Mouse (Mus musculus) MEL (cell line): ENCODE measurements around the gene Rheb. TPM values are rescaled to one million over a fixed set of nuclear protein-coding genes. Genes with fewer than 3 reads are reported as not detected.

Source experiments
- DNase-seq: peaks from one replicate; pipeline ENCODE4 v3.0.0; 2011; ENCODE audit warnings: low read depth, low spot score
- H3K27ac ChIP-seq: 2 replicates; pipeline ENCODE4 v1.5.1; 2012; ENCODE audit warnings: low read depth, mild to moderate bottlenecking, control low read depth, low read length, moderate library complexity; ENCODE audit not compliant: control insufficient read depth
- H3K27me3 ChIP-seq, 2 experiments: fragments of 150-350 bp in 1 of 2; sonication (generic) in 1 of 2; 2 replicates each; pipeline ENCODE4 v1.6.1; 2012; ENCODE audit warnings: low read length in 2 of 2, mild to moderate bottlenecking in 2 of 2, improper control_type of control experiment in 1 of 2, moderate library complexity in 1 of 2; ENCODE audit not compliant: insufficient read depth in 2 of 2, control insufficient read depth in 1 of 2
- H3K36me3 ChIP-seq, 2 experiments: 2 replicates each; pipeline ENCODE4 v1.6.1; 2012 to 2014; ENCODE audit warnings: low read length in 2 of 2, improper control_type of control experiment in 1 of 2, inconsistent platforms in 1 of 2, mild to moderate bottlenecking in 1 of 2; ENCODE audit not compliant: insufficient read depth in 2 of 2, control insufficient read depth in 1 of 2
- H3K4me1 ChIP-seq, 2 experiments: fragments of 150-350 bp in 1 of 2; sonication (generic) in 1 of 2; 2 replicates each; pipeline ENCODE4 v1.6.1; 2012; ENCODE audit warnings: low read length in 2 of 2, improper control_type of control experiment in 1 of 2, mild to moderate bottlenecking in 1 of 2; ENCODE audit not compliant: insufficient read depth in 2 of 2, control insufficient read depth in 1 of 2
- H3K4me3 ChIP-seq, 2 experiments: fragments of 150-350 bp in 1 of 2; sonication (generic) in 1 of 2; 2 replicates each; pipeline ENCODE4 v1.5.1; 2012; ENCODE audit warnings: low read depth in 2 of 2, low read length in 2 of 2, mild to moderate bottlenecking in 2 of 2, moderate library complexity in 2 of 2, control low read depth in 1 of 2, improper control_type of control experiment in 1 of 2; ENCODE audit not compliant: control insufficient read depth in 1 of 2, insufficient read depth in 1 of 2
- H3K79me2 ChIP-seq: 2 replicates; pipeline ENCODE4 v1.6.1; 2012; ENCODE audit warnings: mild to moderate bottlenecking, low read length, moderate library complexity; ENCODE audit not compliant: control insufficient read depth, poor library complexity, insufficient read depth
- H3K9ac ChIP-seq: 2 replicates; pipeline ENCODE4 v1.6.1; 2012; ENCODE audit warnings: low read depth, mild to moderate bottlenecking, control low read depth, low read length, moderate library complexity; ENCODE audit not compliant: control insufficient read depth, poor library complexity, severe bottlenecking
- H3K9me3 ChIP-seq: fragments of 150-350 bp; sonication (generic); replicated peaks from 2 replicates; pipeline ENCODE4 v1.6.1; 2012; ENCODE audit warnings: mild to moderate bottlenecking, low read length, improper control_type of control experiment, moderate library complexity; ENCODE audit not compliant: insufficient read depth
- CHD1 ChIP-seq: IDR thresholded peaks from 2 replicates; pipeline ENCODE4 v1.6.1; 2012; ENCODE audit warnings: low read depth, mild to moderate bottlenecking, inconsistent platforms, low read length, improper control_type of control experiment
- CHD2 ChIP-seq: IDR thresholded peaks from 2 replicates; pipeline ENCODE4 v1.6.1; 2011; ENCODE audit warnings: low read length, improper control_type of control experiment
- CTCF ChIP-seq, 3 experiments: IDR thresholded peaks in 2 of 3; conservative IDR thresholded peaks in 1 of 3; 2 replicates each; pipeline ENCODE4 v1.5.1; 2011 to 2012; ENCODE audit warnings: low read length in 3 of 3, low read depth in 2 of 3, mild to moderate bottlenecking in 2 of 3, improper control_type of control experiment in 1 of 3, inconsistent platforms in 1 of 3, mixed read lengths in 1 of 3, moderate library complexity in 1 of 3; ENCODE audit not compliant: control insufficient read depth in 1 of 3, insufficient read depth in 1 of 3, poor library complexity in 1 of 3, severe bottlenecking in 1 of 3
- E2F4 ChIP-seq: IDR thresholded peaks from 2 replicates; pipeline ENCODE4 v1.6.1; 2011; ENCODE audit warnings: low read depth, low read length, improper control_type of control experiment, borderline replicate concordance
- EP300 ChIP-seq, 2 experiments: IDR thresholded peaks; 2 replicates each; pipeline ENCODE4 v1.6.1; 2011; ENCODE audit warnings: improper control_type of control experiment in 2 of 2, low read length in 2 of 2, low read depth in 1 of 2, mild to moderate bottlenecking in 1 of 2
- GABPA ChIP-seq: IDR thresholded peaks from 2 replicates; pipeline ENCODE4 v1.6.1; 2012; ENCODE audit warnings: low read depth, mild to moderate bottlenecking, inconsistent platforms, low read length, improper control_type of control experiment, moderate library complexity
- HCFC1 ChIP-seq: IDR thresholded peaks from 2 replicates; pipeline ENCODE4 v1.6.1; 2012; ENCODE audit warnings: low read depth, mild to moderate bottlenecking, inconsistent platforms, low read length, improper control_type of control experiment, moderate library complexity
- JUND ChIP-seq: IDR thresholded peaks from 2 replicates; pipeline ENCODE4 v1.6.1; 2011; ENCODE audit warnings: low read depth, mild to moderate bottlenecking, improper control_type of control experiment, low read length
- MEF2A ChIP-seq: IDR thresholded peaks from 2 replicates; pipeline ENCODE4 v1.6.1; 2014; ENCODE audit warnings: low read depth, mild to moderate bottlenecking, inconsistent platforms, low read length, improper control_type of control experiment; ENCODE audit not compliant: poor library complexity, insufficient replicate concordance, severe bottlenecking; ENCODE audit errors: extremely low read depth
- MYB ChIP-seq: IDR thresholded peaks from 2 replicates; pipeline ENCODE4 v1.6.1; 2011; ENCODE audit warnings: mild to moderate bottlenecking, low read depth, low read length, improper control_type of control experiment
- MYC ChIP-seq: IDR thresholded peaks from 2 replicates; pipeline ENCODE4 v1.6.1; 2011; ENCODE audit warnings: low read depth, mild to moderate bottlenecking, low read length, improper control_type of control experiment, moderate library complexity
- NELFE ChIP-seq: IDR thresholded peaks from 2 replicates; pipeline ENCODE4 v1.6.1; 2011; ENCODE audit warnings: low read depth, low read length, improper control_type of control experiment
- POLR2AphosphoS2 ChIP-seq: IDR thresholded peaks from 2 replicates; pipeline ENCODE4 v1.6.1; 2011; ENCODE audit warnings: low read length, improper control_type of control experiment
- POLR2AphosphoS5 ChIP-seq: IDR thresholded peaks from 2 replicates; pipeline ENCODE4 v1.6.1; 2012; ENCODE audit warnings: low read depth, borderline replicate concordance, mild to moderate bottlenecking, inconsistent platforms, low read length, moderate library complexity, mixed read lengths
- RAD21 ChIP-seq: IDR thresholded peaks from 2 replicates; pipeline ENCODE4 v1.6.1; 2011; ENCODE audit warnings: mild to moderate bottlenecking, low read depth, low read length, improper control_type of control experiment
- RCOR1 ChIP-seq: IDR thresholded peaks from 2 replicates; pipeline ENCODE4 v1.6.1; 2012; ENCODE audit warnings: low read depth, mild to moderate bottlenecking, inconsistent platforms, low read length, improper control_type of control experiment
- SIN3A ChIP-seq: IDR thresholded peaks from 2 replicates; pipeline ENCODE4 v1.6.1; 2012; ENCODE audit warnings: low read length, improper control_type of control experiment, inconsistent platforms
- TAL1 ChIP-seq: IDR thresholded peaks from 2 replicates; pipeline ENCODE4 v1.6.1; 2012; ENCODE audit warnings: mild to moderate bottlenecking, inconsistent platforms, low read length, moderate library complexity, mixed read lengths
- USF1 ChIP-seq: IDR thresholded peaks from 2 replicates; pipeline ENCODE4 v1.6.1; 2014; ENCODE audit warnings: low read depth, mild to moderate bottlenecking, inconsistent platforms, low read length, improper control_type of control experiment, moderate library complexity
- USF2 ChIP-seq, 2 experiments: IDR thresholded peaks; 2 replicates each; pipeline ENCODE4 v1.6.1; 2011 to 2012; ENCODE audit warnings: improper control_type of control experiment in 2 of 2, low read length in 2 of 2, borderline replicate concordance in 1 of 2, inconsistent platforms in 1 of 2, low read depth in 1 of 2, mild to moderate bottlenecking in 1 of 2; ENCODE audit not compliant: insufficient read depth in 1 of 2
- ZMIZ1 ChIP-seq: IDR thresholded peaks from 2 replicates; pipeline ENCODE4 v1.6.1; 2012; ENCODE audit warnings: low read depth, mild to moderate bottlenecking, inconsistent platforms, low read length, improper control_type of control experiment, moderate library complexity
- polyA plus RNA-seq, 2 experiments: library from polyadenylated mRNA; stranded (reverse) in 1 of 2; unstranded in 1 of 2; fragments of >175 nt in 1 of 2; fragments of >200 nt in 1 of 2; gene quantifications; 2 replicates each; pipeline versions ENCODE4 v1.2.1 to v1.2.4; 2012; ENCODE audit warnings: low replicate concordance in 2 of 2, low read depth in 1 of 2; ENCODE audit not compliant: insufficient read length in 2 of 2, insufficient read depth in 1 of 2, missing spikeins in 1 of 2
- total RNA-seq: library from RNA; depleted of rRNA; stranded (reverse); fragments of 300-350 nt; gene quantifications from 2 replicates; pipeline ENCODE4 v1.2.3, GENCODE M21; 2012

Gene Rheb
- total and polyA plus RNA-seq, 3 experiments, result 61.3 to 731 (median 114) TPM

DNA sequence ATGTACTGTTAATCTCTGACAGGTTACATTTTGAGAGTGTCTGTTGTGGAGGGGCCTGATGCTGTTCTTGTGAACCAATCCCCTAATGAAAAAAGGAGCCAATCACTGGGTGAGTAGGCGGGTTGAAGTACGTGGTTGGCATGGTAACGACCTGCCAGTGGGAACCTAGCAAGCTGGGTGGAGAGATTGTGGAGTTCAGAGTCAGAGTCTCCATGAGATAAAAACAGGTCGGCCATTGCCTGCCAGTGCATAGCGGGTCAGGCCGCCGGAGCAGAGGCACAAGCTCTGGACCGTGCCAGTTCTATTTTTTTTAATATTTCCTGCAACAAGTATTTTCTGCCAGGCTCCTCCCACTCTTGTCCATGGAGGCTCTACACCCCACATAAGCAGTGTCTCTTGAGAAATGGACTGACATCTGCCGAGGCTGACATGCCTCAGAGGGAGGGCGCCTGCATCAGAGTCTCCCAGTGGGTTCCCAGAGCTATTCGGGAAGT lies 27.4 kb upstream of the Rheb start (continued):
- no peak for TF ChIP-seq RCOR1
- peak; percentile 55 for TF ChIP-seq SIN3A
- no peak for TF ChIP-seq JUND
- TF ChIP-seq EP300 (IDR thresholded peaks at IDR 0.05; ENCODE audit: low read depth in 1 of 2, low read length in 2 of 2), result peak; percentile 43 to 66; a peak in 2 of 4 replicates

DNA sequence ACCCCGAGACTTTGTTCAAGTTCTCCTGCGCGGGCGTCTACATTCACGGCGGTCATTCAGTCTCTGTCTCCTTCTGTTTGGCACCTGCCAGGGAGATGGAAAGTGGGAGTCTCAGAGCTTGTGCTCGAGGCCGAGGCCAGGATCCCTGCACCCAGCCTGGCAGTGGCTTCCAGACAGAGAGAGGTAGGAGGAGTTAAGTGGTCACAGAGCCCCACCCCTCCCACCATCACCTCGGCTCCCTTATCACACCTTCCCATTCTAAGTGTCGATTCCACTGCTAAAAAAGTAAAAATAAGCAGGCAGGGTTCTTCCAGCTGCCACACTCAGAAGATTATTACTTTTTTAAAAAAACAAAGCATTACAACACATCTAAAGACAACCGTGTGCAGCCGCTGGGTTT lies 21.4 kb upstream of the Rheb start:
- peaks cover 0 to 15% of the 10 kb centered on the region in 2 experiments; a peak in 2 of 4 replicates for H3K36me3 ChIP-seq
- H3K4me1 ChIP-seq, result peaks cover 8 to 22% of the 10 kb centered on the region in 2 experiments
- peak; percentile 51 for DNase-seq
- H3K4me3 ChIP-seq, result no peak overlapping the region
- H3K9me3 ChIP-seq, result no peaks in the 10 kb centered on the region
- TF ChIP-seq TAL1 (no peak), USF2 (IDR thresholded peaks at IDR 0.05; ENCODE audit: borderline replicate concordance in 1 of 2, insufficient read depth in 1 of 2, low read depth in 1 of 2, low read length in 2 of 2) (no peak), CHD1 (no peak), MYC (no peak), CHD2 (no peak), HCFC1 (no peak), MYB (no peak), USF1 (no peak), RCOR1 (no peak), GABPA (no peak), NELFE (no peak), POLR2AphosphoS2 (no peak), POLR2AphosphoS5 (no peak), MEF2A (no peak), ZMIZ1 (no peak), RAD21 (no peak), SIN3A (no peak), CTCF (IDR thresholded peaks at IDR 0.05 in 2 of 3, conservative IDR thresholded peaks at IDR 0.05 in 1 of 3; ENCODE audit: control insufficient read depth in 1 of 3, insufficient read depth in 1 of 3, low read depth in 2 of 3, low read length in 3 of 3, poor library complexity in 1 of 3, severe bottlenecking in 1 of 3) (no peak), E2F4 (no peak)
- no peak overlapping the region for H3K9ac ChIP-seq
- H3K27ac ChIP-seq, result no peak overlapping the region
- no peaks in the 10 kb centered on the region for H3K79me2 ChIP-seq
- H3K27me3 ChIP-seq, result no peaks in the 10 kb centered on the region
